Comparison of ENCODE assay signal across 8 mouse cellular contexts in genomic region chr11:97531381-97532260, GRCm38 (mm10). TPM values are rescaled to one million over a fixed set of nuclear protein-coding genes. Genes with fewer than 3 reads are reported as not detected.
DNase-seq lines count a peak whose midpoint lies in the region; ATAC-seq and TF ChIP-seq lines count a peak whose summit lies in the region.

No protein-coding gene starts in this region.

- TF ChIP-seq POLR2A in CH12.LX (IDR thresholded peaks at IDR 0.05; ENCODE audit: low read depth, low read length), result peak; percentile 72

- H3K9ac ChIP-seq in CH12.LX (ENCODE audit: insufficient read depth, low read depth), result peak overlapping the region; percentile 11; the same call in 1 of the 2 replicates
- peak overlapping the region; percentile 53; the same call in 1 of the 2 replicates for H3K9ac ChIP-seq in heart, embryonic 15.5 days
- peak overlapping the region; percentile 33; the same call in 1 of the 2 replicates for H3K9ac ChIP-seq in liver, embryonic 13.5 days
- no peak overlapping the region for H3K9ac ChIP-seq in stomach, embryonic 15.5 days

- 9% methylated on average over 46 of the region's 46 CpGs for WGBS in forebrain, embryonic 10.5 days
- 5% methylated on average over 46 of the region's 46 CpGs for WGBS in heart, embryonic 15.5 days
- WGBS in liver, embryonic 13.5 days (ENCODE audit: insufficient replicate concordance), result 6% methylated on average over 46 of the region's 46 CpGs
- WGBS in stomach, embryonic 15.5 days, result 6% methylated on average over 46 of the region's 46 CpGs

- peak overlapping the region; percentile 86 for H3K4me2 ChIP-seq in CH12.LX (ENCODE audit: insufficient read depth, low read depth, poor library complexity, severe bottlenecking)
- peak overlapping the region; percentile 95 for H3K4me2 ChIP-seq in heart, embryonic 15.5 days
- H3K4me2 ChIP-seq in liver, embryonic 13.5 days, result peak overlapping the region; percentile 84
- peak overlapping the region; percentile 92 for H3K4me2 ChIP-seq in stomach, embryonic 15.5 days

- H3K9me3 ChIP-seq in CH12.LX (replicated peaks; ENCODE audit: low read length), result peaks cover 16% of the 10 kb centered on the region
- H3K9me3 ChIP-seq in forebrain, embryonic 10.5 days, result no peaks in the 10 kb centered on the region
- no peaks in the 10 kb centered on the region for H3K9me3 ChIP-seq in heart, embryonic 15.5 days (replicated peaks)
- H3K9me3 ChIP-seq in liver, embryonic 13.5 days (replicated peaks), result no peaks in the 10 kb centered on the region
- H3K9me3 ChIP-seq in stomach, embryonic 15.5 days, result no peaks in the 10 kb centered on the region

- in situ Hi-C loops in CH12.LX (cut with MboI; ENCODE audit: low pct_ligation_motif_present, low pct_unique_long_range_greater_than_20kb, low sequenced_read_pairs), result loop anchor here (5.0 kb wide), 1 partner anchor 36 kb away; no protein-coding TSS in a partner anchor

- ATAC-seq in heart, embryonic 15.5 days (replicated peaks; ENCODE audit: insufficient number of reproducible peaks, insufficient read depth, low FRiP score, low read depth), result peak; percentile 45; the same call in 1 of the 2 replicates
- peak; percentile 71 for ATAC-seq in liver, embryonic 13.5 days (ENCODE audit: low read depth)
- peak; percentile 72 for ATAC-seq in stomach, embryonic 15.5 days (ENCODE audit: insufficient read depth, low FRiP score, low read depth)

- TF ChIP-seq RAD21 in CH12.LX (IDR thresholded peaks at IDR 0.05; ENCODE audit: low read depth, low read length), result peak; percentile 82

- H3K27me3 ChIP-seq in CH12.LX (replicated peaks), result peaks cover 84% of the 10 kb centered on the region
- H3K27me3 ChIP-seq in forebrain, embryonic 10.5 days (ENCODE audit: poor library complexity, severe bottlenecking), result peaks cover 70% of the 10 kb centered on the region
- peaks cover 74% of the 10 kb centered on the region for H3K27me3 ChIP-seq in heart, embryonic 15.5 days
- peaks cover 91% of the 10 kb centered on the region for H3K27me3 ChIP-seq in liver, embryonic 13.5 days
- H3K27me3 ChIP-seq in stomach, embryonic 15.5 days (replicated peaks), result peaks cover 48% of the 10 kb centered on the region

- H3K27ac ChIP-seq in CH12.LX (ENCODE audit: insufficient read depth, low read depth), result no peak overlapping the region
- peak overlapping the region; percentile 70 for H3K27ac ChIP-seq in forebrain, embryonic 10.5 days
- no peak overlapping the region for H3K27ac ChIP-seq in heart, embryonic 15.5 days
- H3K27ac ChIP-seq in liver, embryonic 13.5 days, result no peak overlapping the region
- H3K27ac ChIP-seq in stomach, embryonic 15.5 days, result no peak overlapping the region

- no peak for TF ChIP-seq EP300 in CH12.LX (IDR thresholded peaks at IDR 0.05; ENCODE audit: low read length)

- no peaks in the 10 kb centered on the region for H3K36me3 ChIP-seq in CH12.LX (replicated peaks in 1 of 2; ENCODE audit: control insufficient read depth in 1 of 2, insufficient read depth in 1 of 2, low read length in 1 of 2)
- peaks cover 9% of the 10 kb centered on the region for H3K36me3 ChIP-seq in forebrain, embryonic 10.5 days (replicated peaks)
- H3K36me3 ChIP-seq in heart, embryonic 15.5 days, result no peaks in the 10 kb centered on the region
- no peaks in the 10 kb centered on the region for H3K36me3 ChIP-seq in liver, embryonic 13.5 days
- no peaks in the 10 kb centered on the region for H3K36me3 ChIP-seq in stomach, embryonic 15.5 days

- dilution Hi-C loops in CH12.LX (cut with MboI; ENCODE audit: extremely low pct_ligation_motif_present, extremely low pct_unique_long_range_greater_than_20kb, low sequenced_read_pairs), result no loop called here

- peaks cover 13 to 25% of the 10 kb centered on the region in 2 experiments for H3K4me1 ChIP-seq in CH12.LX (ENCODE audit: control insufficient read depth in 1 of 2, insufficient read depth in 2 of 2)
- peaks cover 57% of the 10 kb centered on the region for H3K4me1 ChIP-seq in forebrain, embryonic 10.5 days
- H3K4me1 ChIP-seq in heart, embryonic 15.5 days (replicated peaks), result peaks cover 35% of the 10 kb centered on the region
- peaks cover 30% of the 10 kb centered on the region for H3K4me1 ChIP-seq in liver, embryonic 13.5 days (replicated peaks)
- peaks cover 32% of the 10 kb centered on the region for H3K4me1 ChIP-seq in stomach, embryonic 15.5 days

- DNase-seq in CH12.LX (ENCODE audit: extremely low read depth), result peak; percentile 92
- DNase-seq in c-Kit-positive CD71-negative TER-119-negative erythroid progenitor cells, embryonic 14.5 days (ENCODE audit: low read depth), result peak; percentile 83
- peak; percentile 84 for DNase-seq in forebrain, embryonic 10.5 days (ENCODE audit: extremely low spot score, low spot score)
- peak; percentile 87 to 92 for DNase-seq in kidney, postnatal 25 days
- DNase-seq in liver, embryonic 13.5 days, result peak; percentile 76
- DNase-seq in neural tube, embryonic 10.5 days (ENCODE audit: extremely low spot score, low spot score), result peak; percentile 87

- peak; percentile 32 to 99; a peak in 3 of 4 replicates for TF ChIP-seq CTCF in CH12.LX (conservative IDR thresholded peaks at IDR 0.05 in 1 of 2, IDR thresholded peaks at IDR 0.05 in 1 of 2; ENCODE audit: low read depth in 2 of 2, low read length in 2 of 2)

- no peaks in the 10 kb centered on the region for H3K79me2 ChIP-seq in CH12.LX (replicated peaks; ENCODE audit: control insufficient read depth, extremely low read depth, insufficient read depth, poor library complexity, severe bottlenecking)

- peak overlapping the region; percentile 47 to 63 (median 52) for H3K4me3 ChIP-seq in CH12.LX (replicated peaks in 1 of 3; ENCODE audit: low read depth in 2 of 3, low read length in 2 of 3, poor library complexity in 1 of 3)
- peak overlapping the region; percentile 58 for H3K4me3 ChIP-seq in forebrain, embryonic 10.5 days
- H3K4me3 ChIP-seq in heart, embryonic 15.5 days, result peak overlapping the region; percentile 57
- peak overlapping the region; percentile 60 for H3K4me3 ChIP-seq in liver, embryonic 13.5 days (replicated peaks)
- peak overlapping the region; percentile 46 for H3K4me3 ChIP-seq in stomach, embryonic 15.5 days (replicated peaks)

TF ChIP-seq in CH12.LX, 34 proteins besides CTCF, POLR2A, EP300 and RAD21:
- TF ChIP-seq MAZ (IDR thresholded peaks at IDR 0.05; ENCODE audit: low read depth, low read length) (peak; percentile 20; the same call in 1 of the 2 replicates), SIN3A (IDR thresholded peaks at IDR 0.05; ENCODE audit: low read length) (peak; percentile 40; the same call in 1 of the 2 replicates), GABPA (IDR thresholded peaks at IDR 0.05; ENCODE audit: insufficient replicate concordance, low read depth, low read length) (no peak), HCFC1 (IDR thresholded peaks at IDR 0.05; ENCODE audit: low read depth, low read length) (peak; percentile 39), MAX (IDR thresholded peaks at IDR 0.05; ENCODE audit: low read length) (peak; percentile 63; the same call in 1 of the 2 replicates), IRF4 (IDR thresholded peaks at IDR 0.05; ENCODE audit: low read depth, low read length) (0 out of 2 replicates have a peak, but pooled peaks have one; percentile 45), ZC3H11A (IDR thresholded peaks at IDR 0.05; ENCODE audit: low read depth, low read length) (peak; percentile 13; the same call in 1 of the 2 replicates), NELFE (IDR thresholded peaks at IDR 0.05; ENCODE audit: low read depth, low read length) (peak; percentile 74), TCF12 (IDR thresholded peaks at IDR 0.05; ENCODE audit: low read depth, low read length) (peak; percentile 37; the same call in 1 of the 2 replicates), USF1 (IDR thresholded peaks at IDR 0.05; ENCODE audit: low read depth, low read length) (no peak), NRF1 (IDR thresholded peaks at IDR 0.05; ENCODE audit: low read depth, low read length) (peak; percentile 99), SMC3 (IDR thresholded peaks at IDR 0.05; ENCODE audit: low read depth, low read length) (peak; percentile 96), MAFK (IDR thresholded peaks at IDR 0.05; ENCODE audit: insufficient replicate concordance, low read length) (no peak), UBTF (IDR thresholded peaks at IDR 0.05; ENCODE audit: low read depth, low read length) (0 out of 2 replicates have a peak, but pooled peaks have one; percentile 45)
TF ChIP-seq in CH12.LX: peak in this region for 11.

RNA-seq across cellular contexts. Expression of gene 4933428G20Rik, which starts 31.5 kb away (rescaled TPM):
- total RNA-seq in CH12.LX (2012; rRNA removed) (0.17 TPM in 1 of 2 replicates, not detected in the other), CH12.LX (2014; rRNA removed) (not detected in 2 replicates)
- polyA plus RNA-seq in CH12.LX (2012; ENCODE audit: insufficient read length, low read depth), result 0.30 and 0.50 TPM in 2 replicates
- polyA plus RNA-seq in forebrain, embryonic 10.5 days (2016; fragmentation: Nextera tagmentation; extraction: Ambion mirVana), result 0.30 and 0.41 TPM in 2 replicates
- polyA plus RNA-seq in heart, embryonic 15.5 days (2015; fragmentation: Nextera tagmentation; extraction: Ambion mirVana), result 0.78 and 1.0 TPM in 2 replicates
- 0.75 and 0.81 TPM in 2 replicates for polyA plus RNA-seq in liver, embryonic 13.5 days (2015; fragmentation: Nextera tagmentation; extraction: Ambion mirVana)
- 0.71 and 0.89 TPM in 2 replicates for polyA plus RNA-seq in stomach, embryonic 15.5 days (2015; fragmentation: Nextera tagmentation; extraction: Ambion mirVana)

RNA-seq across cellular contexts. Expression of gene Srcin1, which starts 44.4 kb away (rescaled TPM):
- total RNA-seq in CH12.LX (2012; rRNA removed), result 0.08 TPM in 2 replicates
- not detected in 2 replicates for total RNA-seq in CH12.LX (2014; rRNA removed)
- polyA plus RNA-seq in CH12.LX (2012; ENCODE audit: insufficient read length, low read depth), result 0.09 and 0.12 TPM in 2 replicates
- 0.91 and 1.1 TPM in 2 replicates for polyA plus RNA-seq in forebrain, embryonic 10.5 days (2016; fragmentation: Nextera tagmentation; extraction: Ambion mirVana)
- 0.06 and 0.15 TPM in 2 replicates for polyA plus RNA-seq in heart, embryonic 15.5 days (2015; fragmentation: Nextera tagmentation; extraction: Ambion mirVana)
- polyA plus RNA-seq in liver, embryonic 13.5 days (2015; fragmentation: Nextera tagmentation; extraction: Ambion mirVana), result 0.01 TPM in 1 of 2 replicates, not detected in the other
- 0.33 and 0.44 TPM in 2 replicates for polyA plus RNA-seq in stomach, embryonic 15.5 days (2015; fragmentation: Nextera tagmentation; extraction: Ambion mirVana)
